Mouse (Mus musculus) midbrain, embryonic 14.5 days (tissue): ENCODE measurements at regions not wholly inside any gene's neighbourhood (a gene's known extent, or its start where the extent isn't known, plus 50 kb on each side); places are given as distances from the start of the nearest gene placed in this dataset.

Experiments
- ATAC-seq: fragments of 200-750 bp; cut with Nextera tagmentation; 2 replicates; pipeline ENCODE4 v1.8.0; 2017; ENCODE audit warnings: moderate number of reproducible peaks, moderate library complexity; ENCODE audit not compliant: low FRiP score, low TSS enrichment
- DNase-seq: peaks from one replicate; pipeline ENCODE4 v3.0.0-alpha.2; 2015
- H3K27ac ChIP-seq: fragments of 300-500 bp; sonication (generic); replicated peaks from 2 replicates; pipeline ENCODE4 v1.5.1; 2014; ENCODE audit warnings: mild to moderate bottlenecking, low read depth, low read length, moderate library complexity
- H3K27me3 ChIP-seq: fragments of 300-500 bp; sonication (generic); 2 replicates; pipeline ENCODE4 v1.6.1; 2014; ENCODE audit warnings: low read length, control low read depth, mixed read lengths; ENCODE audit not compliant: control insufficient read depth, insufficient read depth
- H3K36me3 ChIP-seq: fragments of 300-500 bp; sonication (generic); 2 replicates; pipeline ENCODE4 v1.6.1; 2014; ENCODE audit warnings: low read length, control low read depth; ENCODE audit not compliant: control insufficient read depth, insufficient read depth
- H3K4me1 ChIP-seq: fragments of 300-500 bp; sonication (generic); 2 replicates; pipeline ENCODE4 v1.6.1; 2014; ENCODE audit warnings: mild to moderate bottlenecking, antibody characterized with exemption, low read length, control low read depth; ENCODE audit not compliant: control insufficient read depth, insufficient read depth
- H3K4me2 ChIP-seq: fragments of 300-500 bp; sonication (generic); 2 replicates; pipeline ENCODE4 v1.6.1; 2014; ENCODE audit warnings: mild to moderate bottlenecking, low read length, moderate library complexity
- H3K4me3 ChIP-seq: fragments of 300-500 bp; sonication (generic); replicated peaks from 2 replicates; pipeline ENCODE4 v1.5.1; 2014; ENCODE audit warnings: low read depth, low read length
- H3K9ac ChIP-seq: fragments of 300-500 bp; sonication (generic); replicated peaks from 2 replicates; pipeline ENCODE4 v1.6.1; 2014; ENCODE audit warnings: mild to moderate bottlenecking, low read length, moderate library complexity
- H3K9me3 ChIP-seq: fragments of 300-500 bp; sonication (generic); 2 replicates; pipeline ENCODE4 v1.6.1; 2016; ENCODE audit warnings: low read length, control low read depth, mixed read lengths; ENCODE audit not compliant: control insufficient read depth
- WGBS: fragments of 180-500 bp; shearing (Covaris S2); extraction: QIAGEN DNeasy Blood & Tissue Kit; methylation state at CpG from one replicate; pipeline ENCODE4 v1.1.7; 2014; 5-methylcytosine and 5-hydroxymethylcytosine counted together

DNA sequence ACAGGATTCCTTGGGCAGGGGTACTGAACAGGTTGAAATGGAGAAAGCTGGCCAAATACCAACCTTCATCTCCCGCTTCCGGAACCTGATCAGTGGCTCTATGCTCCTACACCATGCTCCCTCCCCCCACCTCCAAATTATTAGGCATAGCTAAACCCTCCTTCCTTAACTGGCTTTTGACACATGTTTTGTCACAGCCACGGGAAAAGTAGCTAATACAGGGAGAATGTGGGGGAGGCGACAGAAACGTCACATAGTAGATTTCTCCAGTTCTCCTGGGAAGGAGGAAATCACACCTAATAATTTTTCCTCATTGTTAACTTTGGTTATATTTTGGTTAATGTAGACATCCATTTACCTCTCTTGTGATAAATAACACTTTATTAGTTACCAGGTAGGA is 116.1 kb upstream of the Rai14 start:
- Histone ChIP-seq H3K27me3 (no peaks in the 10 kb centered on the region), H3K4me2 (no peak overlapping the region), H3K4me3 (no peak overlapping the region), H3K4me1 (no peaks in the 10 kb centered on the region), H3K9ac (no peak overlapping the region), H3K36me3 (no peaks in the 10 kb centered on the region), H3K27ac (no peak overlapping the region), H3K9me3 (no peaks in the 10 kb centered on the region)
- 86% methylated on average over 5 of the region's 5 CpGs for WGBS
- ATAC-seq (no peak), DNase-seq (no peak)

DNA sequence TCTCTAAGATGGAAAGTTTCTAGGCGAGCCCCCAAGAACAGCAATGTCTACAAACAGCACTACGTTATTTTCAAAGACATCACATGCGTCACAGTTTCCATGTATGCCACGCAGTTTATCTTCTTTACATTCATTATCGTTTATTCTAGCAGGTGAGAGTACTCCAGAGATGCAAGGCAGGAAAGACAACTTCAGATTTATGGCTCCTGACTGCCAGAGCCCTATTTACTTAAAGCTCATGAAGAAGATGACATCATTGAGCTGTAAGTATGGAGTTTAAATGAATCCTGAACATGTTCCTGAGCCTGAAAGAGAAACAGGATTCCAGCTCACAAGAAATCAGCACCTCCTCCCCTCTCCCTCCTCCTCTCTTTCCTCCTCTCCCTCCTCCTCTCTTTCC is 116.7 kb upstream of the Rai14 start:
- no peak overlapping the region for H3K9ac ChIP-seq
- no peak overlapping the region for H3K4me2 ChIP-seq
- H3K27ac ChIP-seq: no peak overlapping the region
- DNase-seq (no peak), ATAC-seq (no peak)
- H3K9me3 ChIP-seq: no peaks in the 10 kb centered on the region
- H3K4me1 ChIP-seq: no peaks in the 10 kb centered on the region
- WGBS: 91% methylated on average over 5 of the region's 5 CpGs
- no peak overlapping the region for H3K4me3 ChIP-seq
- no peaks in the 10 kb centered on the region for H3K27me3 ChIP-seq
- H3K36me3 ChIP-seq: no peaks in the 10 kb centered on the region

DNA sequence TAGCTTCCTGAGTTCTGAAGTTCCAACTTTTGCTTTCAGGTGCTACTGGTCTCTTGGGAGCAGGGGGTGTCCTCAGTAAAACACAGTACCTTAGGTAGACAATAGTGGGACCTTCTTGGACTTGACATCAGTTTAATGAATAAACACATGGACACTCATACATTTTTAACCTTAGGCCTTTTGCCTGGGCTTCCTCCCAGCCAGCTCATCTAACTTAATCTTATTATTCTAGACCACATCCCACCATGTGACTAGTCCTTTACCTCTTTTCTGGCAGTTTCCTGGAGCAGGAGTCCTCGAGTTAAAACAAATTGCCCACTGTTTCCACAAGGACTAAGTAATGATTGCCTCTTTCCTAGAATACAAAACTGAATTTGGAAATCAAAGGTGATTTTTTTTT is 117.9 kb upstream of the Rai14 start:
- ATAC-seq (no peak), DNase-seq (no peak)
- Histone ChIP-seq H3K4me1 (no peaks in the 10 kb centered on the region), H3K9me3 (no peaks in the 10 kb centered on the region), H3K9ac (no peak overlapping the region), H3K27me3 (no peaks in the 10 kb centered on the region), H3K4me3 (no peak overlapping the region), H3K27ac (no peak overlapping the region), H3K36me3 (no peaks in the 10 kb centered on the region), H3K4me2 (no peak overlapping the region)
- 72% methylated on average over 1 of the region's 1 CpGs for WGBS

DNA sequence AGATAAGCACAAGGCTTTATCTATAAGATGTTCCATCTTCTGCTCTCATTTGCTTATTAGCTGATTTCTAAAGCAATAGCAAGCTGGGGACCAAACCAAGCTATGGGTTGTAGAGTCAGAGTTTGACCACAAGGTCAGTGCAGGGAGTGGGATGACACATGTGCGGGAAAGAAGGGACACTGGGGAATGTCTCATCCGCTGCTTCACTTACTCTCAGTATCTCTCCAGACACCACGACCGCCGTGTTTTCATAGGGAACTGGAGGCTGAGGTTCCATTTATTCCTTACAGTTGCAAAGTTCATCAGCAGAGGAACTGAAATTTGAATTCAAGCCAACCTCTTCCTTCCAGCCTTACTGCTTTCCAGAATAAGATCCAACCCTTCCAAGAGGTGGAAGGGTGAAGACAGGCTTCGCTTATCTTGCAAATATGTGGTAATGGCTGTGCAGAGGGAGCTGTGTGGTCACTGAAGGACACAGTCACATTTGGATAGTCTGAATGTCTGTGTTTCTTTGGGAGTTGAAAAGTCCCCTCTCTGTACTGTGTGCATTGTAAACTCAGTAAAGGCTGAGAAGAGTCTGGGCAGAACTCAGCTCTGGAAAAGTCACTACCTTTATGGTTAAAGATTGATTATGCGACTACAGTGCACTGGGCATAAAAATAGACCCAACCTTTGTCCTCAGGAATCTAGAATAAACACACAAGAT is 118.1 kb upstream of the C1qtnf3 start:
- WGBS: 90% methylated on average over 7 of the region's 7 CpGs
- Histone ChIP-seq H3K4me2 (no peak overlapping the region), H3K27me3 (no peaks in the 10 kb centered on the region), H3K4me3 (no peak overlapping the region), H3K9me3 (no peaks in the 10 kb centered on the region), H3K9ac (no peak overlapping the region), H3K27ac (no peak overlapping the region), H3K4me1 (no peaks in the 10 kb centered on the region), H3K36me3 (no peaks in the 10 kb centered on the region)
- no peak for ATAC-seq
- DNase-seq: no peak

DNA sequence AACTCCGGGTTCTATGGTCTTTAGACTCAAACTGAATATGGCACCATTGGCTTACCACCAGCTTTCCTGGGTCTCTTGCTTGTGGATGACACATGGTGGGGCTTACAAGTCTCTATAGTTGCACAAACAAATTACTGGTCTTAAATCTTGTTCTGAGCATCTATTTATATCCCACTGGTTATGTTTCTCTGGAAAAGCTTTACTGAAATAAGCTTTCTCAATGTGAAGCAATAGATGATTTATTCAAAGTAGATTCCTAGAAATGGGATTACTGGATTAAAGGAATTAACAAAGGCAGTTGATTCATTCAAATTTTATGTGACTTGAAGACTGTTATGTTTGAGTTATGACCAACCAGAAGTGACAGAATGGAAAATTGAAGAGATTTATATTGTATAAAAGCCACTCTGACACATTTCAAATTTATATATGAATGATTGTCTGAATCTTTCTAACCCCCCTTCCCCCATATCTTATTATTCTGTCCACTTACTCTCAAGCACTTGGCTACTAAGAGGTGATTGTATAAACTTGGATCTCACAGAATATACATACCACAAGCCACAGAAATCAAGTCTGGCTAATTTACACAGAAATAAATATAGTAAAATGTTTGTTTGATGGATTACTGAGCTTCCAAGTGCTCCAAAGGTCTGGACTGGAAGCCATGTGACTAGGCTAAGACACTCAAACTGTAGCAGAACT is 113.4 kb upstream of the C1qtnf3 start:
- H3K9me3 ChIP-seq: no peaks in the 10 kb centered on the region
- no peak overlapping the region for H3K4me2 ChIP-seq
- H3K27ac ChIP-seq: no peak overlapping the region
- no peak for ATAC-seq
- H3K27me3 ChIP-seq: no peaks in the 10 kb centered on the region
- H3K4me1 ChIP-seq: no peaks in the 10 kb centered on the region
- no peak for DNase-seq
- no peak overlapping the region for H3K4me3 ChIP-seq
- WGBS: 91% methylated on average over 1 of the region's 1 CpGs
- no peak overlapping the region for H3K9ac ChIP-seq
- H3K36me3 ChIP-seq: no peaks in the 10 kb centered on the region

DNA sequence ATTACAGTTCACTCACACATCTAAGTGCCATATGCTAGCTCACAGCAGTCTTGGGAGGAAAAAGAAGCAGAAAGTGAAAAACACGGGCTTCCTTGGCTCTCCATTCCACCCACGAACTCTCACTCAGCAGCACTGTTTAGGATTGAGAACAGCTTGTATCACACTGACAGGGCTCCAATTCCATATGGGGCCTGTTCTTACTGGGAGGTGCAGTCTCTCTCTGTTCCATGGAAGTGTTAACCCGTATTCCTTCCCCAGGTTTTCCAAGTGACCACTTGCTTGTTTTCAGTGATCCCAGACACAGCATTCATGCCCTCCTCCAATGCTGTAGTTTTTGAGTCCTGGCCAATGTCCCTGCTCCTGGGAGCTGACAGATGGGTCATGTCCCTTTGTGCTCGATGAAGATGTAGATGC is 111.5 kb upstream of the C1qtnf3 start:
- no peak for ATAC-seq
- Histone ChIP-seq H3K27me3 (no peaks in the 10 kb centered on the region), H3K4me2 (no peak overlapping the region), H3K4me3 (no peak overlapping the region), H3K27ac (no peak overlapping the region), H3K4me1 (no peaks in the 10 kb centered on the region), H3K9me3 (no peaks in the 10 kb centered on the region), H3K9ac (no peak overlapping the region), H3K36me3 (no peaks in the 10 kb centered on the region)
- 90% methylated on average over 4 of the region's 4 CpGs for WGBS
- no peak for DNase-seq

DNA sequence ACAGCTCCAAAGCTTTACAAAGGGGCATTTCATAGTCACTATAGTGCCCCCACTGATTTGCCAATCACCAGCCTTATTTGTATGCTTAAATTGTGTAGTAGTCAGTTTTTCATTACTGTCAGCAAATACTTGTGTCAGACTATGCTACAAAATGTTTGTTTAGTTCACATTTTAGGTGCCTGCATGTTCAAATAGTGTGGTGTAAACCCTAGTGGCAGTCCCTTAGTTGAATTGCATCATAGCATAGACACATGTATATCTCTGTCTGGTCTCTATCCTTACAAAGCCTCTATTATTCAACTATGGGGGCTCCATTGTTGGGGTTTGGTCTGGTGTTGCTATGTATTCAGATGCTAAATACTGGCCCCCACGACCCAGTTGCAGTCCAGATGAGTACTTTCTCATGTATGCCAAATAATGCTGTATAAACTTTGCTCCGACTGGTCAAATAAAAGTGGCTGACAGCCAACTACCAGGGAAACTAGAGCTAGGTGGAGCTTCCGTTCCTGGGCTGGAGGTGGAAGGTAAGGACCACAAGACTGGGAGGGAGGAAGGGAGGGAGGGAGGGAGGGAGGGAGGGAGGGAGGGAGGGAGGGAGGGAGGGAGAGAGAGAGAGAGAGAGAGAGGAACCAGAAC is 109.0 kb upstream of the C1qtnf3 start:
- DNase-seq (no peak), ATAC-seq (no peak)
- no peak overlapping the region for H3K27ac ChIP-seq
- no peaks in the 10 kb centered on the region for H3K27me3 ChIP-seq
- WGBS: 43% methylated on average over 3 of the region's 3 CpGs
- no peak overlapping the region for H3K9ac ChIP-seq
- no peaks in the 10 kb centered on the region for H3K4me1 ChIP-seq
- H3K9me3 ChIP-seq: no peaks in the 10 kb centered on the region
- H3K36me3 ChIP-seq: no peaks in the 10 kb centered on the region
- H3K4me2 ChIP-seq: no peak overlapping the region
- no peak overlapping the region for H3K4me3 ChIP-seq

DNA sequence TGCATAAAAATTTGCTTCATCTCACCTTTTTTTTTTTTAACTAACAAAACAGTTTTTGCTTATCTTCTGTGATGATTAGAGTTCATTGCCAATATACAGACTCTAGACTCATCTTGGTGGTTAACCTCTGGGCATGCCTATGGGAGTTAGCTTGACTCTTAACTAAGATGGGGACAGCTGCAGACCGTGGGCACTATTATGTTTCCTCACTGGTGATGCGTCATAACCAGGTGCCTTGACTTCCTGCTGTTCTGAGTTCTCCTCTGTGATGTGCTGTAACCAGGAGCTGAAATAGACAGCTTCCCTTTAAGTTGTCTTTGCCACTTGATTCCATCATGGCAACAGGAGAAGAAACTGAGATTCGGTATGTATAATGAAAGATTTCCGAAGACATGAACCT is 105.4 kb upstream of the C1qtnf3 start:
- Histone ChIP-seq H3K27me3 (no peaks in the 10 kb centered on the region), H3K4me2 (no peak overlapping the region), H3K9ac (no peak overlapping the region), H3K27ac (no peak overlapping the region), H3K4me1 (no peaks in the 10 kb centered on the region), H3K36me3 (no peaks in the 10 kb centered on the region), H3K9me3 (no peaks in the 10 kb centered on the region), H3K4me3 (no peak overlapping the region)
- DNase-seq (no peak), ATAC-seq (no peak)
- WGBS: 94% methylated on average over 4 of the region's 4 CpGs
